In genomic region chr15:96050416-96050815, GRCm38 (mm10) we compare ENCODE assay signal across 26 mouse cellular contexts.
DNase-seq lines count a peak whose midpoint lies in the region; ATAC-seq and TF ChIP-seq lines count a peak whose summit lies in the region.
"Had no signal": no experiment of that assay in that cellular context is flagged by ENCODE, and none has a peak within 500 bp of the region (broad histone marks: within the 10 kb centered on the region; RNA-seq: fewer than 3 reads in every experiment).

No protein-coding gene starts in this region.

- 89% methylated on average over 4 of the region's 4 CpGs for WGBS in midbrain, embryonic 11.5 days
- 88% methylated on average over 4 of the region's 4 CpGs for WGBS in midbrain, postnatal 0 days
- WGBS in liver, embryonic 12.5 days (ENCODE audit: insufficient replicate concordance): 59% methylated on average over 4 of the region's 4 CpGs

- no peaks in the 10 kb centered on the region for H3K27me3 ChIP-seq in midbrain, embryonic 11.5 days (ENCODE audit: control insufficient read depth, insufficient read depth, low read length)
- H3K27me3 ChIP-seq in midbrain, postnatal 0 days (ENCODE audit: insufficient read depth, low read length): no peaks in the 10 kb centered on the region
- no peaks in the 10 kb centered on the region for H3K27me3 ChIP-seq in liver, embryonic 12.5 days (replicated peaks)
- H3K27me3 ChIP-seq: CH12.LX; embryonic facial prominence, embryonic 13.5 days; embryonic facial prominence, embryonic 15.5 days; forebrain, embryonic 13.5 days; forebrain, embryonic 15.5 days; Patski had no signal

- TF ChIP-seq CTCF in midbrain, postnatal 0 days (IDR thresholded peaks at IDR 0.05): no peak

- no peak overlapping the region for H3K9ac ChIP-seq in midbrain, embryonic 11.5 days (ENCODE audit: low read length)
- H3K9ac ChIP-seq in midbrain, postnatal 0 days (replicated peaks; ENCODE audit: low read length, poor library complexity, severe bottlenecking): no peak overlapping the region
- H3K9ac ChIP-seq in liver, embryonic 12.5 days: no peak overlapping the region
- H3K9ac ChIP-seq: embryonic facial prominence, embryonic 13.5 days; embryonic facial prominence, embryonic 15.5 days; forebrain, embryonic 13.5 days; forebrain, embryonic 15.5 days; forebrain, postnatal 0 days had no signal

- no peak for ATAC-seq in midbrain, embryonic 11.5 days (ENCODE audit: low FRiP score)
- no peak for ATAC-seq in midbrain, postnatal 0 days (ENCODE audit: low FRiP score)
- ATAC-seq in liver, embryonic 12.5 days: no peak
- ATAC-seq: activated CD4-positive, CD25-positive, alpha-beta regulatory T cell, adult 4 months; CD4-positive, CD25-positive, alpha-beta regulatory T cell, adult 4 months; forebrain, embryonic 13.5 days; forebrain, embryonic 15.5 days; forebrain, postnatal 0 days; Patski had no signal

- H3K9me3 ChIP-seq in midbrain, embryonic 11.5 days (ENCODE audit: control insufficient read depth, low read length): no peaks in the 10 kb centered on the region
- no peaks in the 10 kb centered on the region for H3K9me3 ChIP-seq in midbrain, postnatal 0 days (ENCODE audit: low read length)
- peaks cover 5% of the 10 kb centered on the region; the same call in 1 of the 2 replicates for H3K9me3 ChIP-seq in liver, embryonic 12.5 days (replicated peaks)
- H3K9me3 ChIP-seq: embryonic facial prominence, embryonic 13.5 days; embryonic facial prominence, embryonic 15.5 days; forebrain, embryonic 13.5 days; forebrain, embryonic 15.5 days had no signal

- H3K36me3 ChIP-seq in midbrain, embryonic 11.5 days (ENCODE audit: control insufficient read depth, insufficient read depth, low read length): no peaks in the 10 kb centered on the region
- no peaks in the 10 kb centered on the region for H3K36me3 ChIP-seq in midbrain, postnatal 0 days (ENCODE audit: insufficient read depth, low read length)
- no peaks in the 10 kb centered on the region for H3K36me3 ChIP-seq in liver, embryonic 12.5 days
- H3K36me3 ChIP-seq: embryonic facial prominence, embryonic 13.5 days; embryonic facial prominence, embryonic 15.5 days; forebrain, embryonic 15.5 days; G1E had no signal

- H3K27ac ChIP-seq in midbrain, embryonic 11.5 days (ENCODE audit: low read depth, low read length): no peak overlapping the region
- H3K27ac ChIP-seq in midbrain, postnatal 0 days (ENCODE audit: low read depth, low read length): no peak overlapping the region
- H3K27ac ChIP-seq in liver, embryonic 12.5 days: no peak overlapping the region
- H3K27ac ChIP-seq: embryonic facial prominence, embryonic 13.5 days; embryonic facial prominence, embryonic 15.5 days; forebrain, embryonic 13.5 days; forebrain, embryonic 15.5 days had no signal

- H3K4me2 ChIP-seq in midbrain, embryonic 11.5 days: no peak overlapping the region
- no peak overlapping the region for H3K4me2 ChIP-seq in midbrain, postnatal 0 days (ENCODE audit: low read depth, low read length, poor library complexity, severe bottlenecking)
- H3K4me2 ChIP-seq in liver, embryonic 12.5 days: no peak overlapping the region
- H3K4me2 ChIP-seq: embryonic facial prominence, embryonic 13.5 days; embryonic facial prominence, embryonic 15.5 days; forebrain, embryonic 13.5 days; forebrain, embryonic 15.5 days had no signal

- H3K4me1 ChIP-seq in midbrain, embryonic 11.5 days (ENCODE audit: control insufficient read depth, insufficient read depth, low read length): no peaks in the 10 kb centered on the region
- no peaks in the 10 kb centered on the region for H3K4me1 ChIP-seq in midbrain, postnatal 0 days (ENCODE audit: insufficient read depth, low read length)
- H3K4me1 ChIP-seq in liver, embryonic 12.5 days: no peaks in the 10 kb centered on the region
- H3K4me1 ChIP-seq: forebrain, embryonic 13.5 days; forebrain, embryonic 15.5 days had no signal

- peak; percentile 53 for DNase-seq in midbrain, embryonic 11.5 days (ENCODE audit: low spot score, missing footprints)
- no peak for DNase-seq in midbrain, postnatal 0 days (ENCODE audit: low spot score)
- DNase-seq in MN1 (ENCODE audit: low spot score): peak; percentile 37
- DNase-seq in fibroblast of lung, adult 2 months (ENCODE audit: low read depth): peak; percentile 2
- DNase-seq in embryo, embryonic 9.5 days (ENCODE audit: extremely low spot score): no peak
- DNase-seq: adrenal gland, adult 8-10 months; adrenal gland, postnatal 14 days; adrenal gland, postnatal 36 days; B cell, adult 2 months; cerebellum, adult 11-12 months; cerebellum, adult 2 months; cerebellum, adult 9-10 months; cerebellum, postnatal 10 days; cerebellum, postnatal 25 days; forebrain, postnatal 0 days had no signal

- no peak overlapping the region for H3K4me3 ChIP-seq in midbrain, embryonic 11.5 days (ENCODE audit: low read depth, low read length)
- H3K4me3 ChIP-seq in midbrain, postnatal 0 days (ENCODE audit: low read depth, low read length): no peak overlapping the region
- H3K4me3 ChIP-seq in liver, embryonic 12.5 days: no peak overlapping the region
- H3K4me3 ChIP-seq: embryonic facial prominence, embryonic 13.5 days; embryonic facial prominence, embryonic 15.5 days; erythroblast, embryonic 14.5 days; forebrain, embryonic 13.5 days; forebrain, embryonic 15.5 days had no signal

Comparison
In these comparisons a context has a peak if more than half of its experiments do, and no peak if none do; other contexts are left out.
1. DNase-seq: peak in midbrain, embryonic 11.5 days (single experiment), MN1 (single experiment) and fibroblast of lung, adult 2 months (single experiment); none in midbrain, postnatal 0 days (single experiment) and embryo, embryonic 9.5 days (single experiment).